Mouse (Mus musculus): ENCODE results near the gene Apoa1.

DNA sequence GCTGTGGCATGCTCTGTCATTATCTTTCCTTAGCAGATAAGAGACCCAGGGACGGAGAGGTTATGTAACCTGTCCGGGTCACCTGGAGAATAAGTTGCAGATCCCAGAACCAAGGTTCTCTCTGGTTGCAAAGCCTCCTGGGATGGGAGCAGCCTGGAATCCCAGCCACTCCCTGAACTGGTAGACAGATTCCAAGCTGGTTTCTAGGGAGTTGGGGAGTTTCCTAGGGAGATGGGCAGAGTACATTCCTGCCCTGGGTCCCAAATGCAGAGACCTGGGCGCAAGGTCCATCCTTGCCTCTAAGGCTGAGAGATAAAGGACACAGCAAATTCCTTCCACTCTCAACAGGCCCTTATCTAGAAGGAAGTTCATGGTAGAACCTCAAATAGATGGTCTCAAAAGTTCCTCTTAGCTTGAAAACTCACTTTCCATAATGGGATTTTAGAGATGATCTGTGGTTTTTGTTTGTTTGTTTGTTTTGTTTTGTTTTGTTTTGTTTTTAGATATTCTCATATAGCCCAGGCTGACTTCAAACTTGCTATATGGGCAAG is 1.2 kb upstream of the Apoa1 start:
- TF ChIP-seq MAFK (IDR thresholded peaks at IDR 0.05; ENCODE audit: insufficient read depth, low read depth, low read length) (no peak), ZNF384 (IDR thresholded peaks at IDR 0.05; ENCODE audit: low read depth, low read length) (no peak), ZC3H11A (IDR thresholded peaks at IDR 0.05; ENCODE audit: borderline replicate concordance, low read depth, low read length) (no peak)

Measured in ES-E14 (cell line).